Comparison of ENCODE assay signal across 21 mouse cellular contexts in the genomic region with DNA sequence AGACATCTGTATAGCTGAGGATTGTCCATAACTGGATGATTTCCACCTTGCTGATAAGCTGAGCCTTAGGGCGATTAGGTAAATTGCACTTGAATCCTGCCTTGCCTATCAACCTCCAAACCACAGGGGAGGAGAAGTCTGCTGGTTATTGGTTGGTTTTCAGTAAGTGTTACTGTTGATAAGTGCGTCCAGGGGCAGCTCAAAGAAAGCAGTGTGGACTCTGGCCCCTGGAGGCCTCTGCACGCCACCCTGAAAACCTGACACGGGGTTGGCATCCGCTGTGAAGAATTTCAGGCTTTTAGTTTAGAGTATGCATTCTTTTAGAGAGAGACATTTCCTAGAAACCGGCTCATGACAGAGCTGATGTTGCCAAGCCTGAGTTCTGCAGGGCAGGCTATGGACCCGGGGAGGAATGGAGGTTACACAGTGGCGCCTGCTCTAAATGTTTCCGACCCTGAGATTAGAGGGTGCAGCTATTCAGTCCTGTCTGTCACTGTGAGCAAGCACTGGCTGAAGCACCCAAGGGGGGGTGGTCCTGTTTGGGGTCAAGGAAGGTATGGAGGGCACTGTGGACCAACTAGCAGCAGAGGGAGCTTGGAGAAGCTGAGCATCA. TPM values are rescaled to one million over a fixed set of nuclear protein-coding genes. Genes with fewer than 3 reads are reported as not detected.
DNase-seq lines count a peak whose midpoint lies in the region; ATAC-seq lines count a peak whose summit lies in the region.
"Had no signal": no experiment of that assay in that cellular context is flagged by ENCODE, and none has a peak within 500 bp of the region (broad histone marks: within the 10 kb centered on the region; RNA-seq: fewer than 3 reads in every experiment).

No protein-coding gene starts in this region.

- H3K27ac ChIP-seq in midbrain, embryonic 11.5 days (ENCODE audit: low read depth, low read length) = no peak overlapping the region
- no peak overlapping the region for H3K27ac ChIP-seq in midbrain, embryonic 14.5 days (replicated peaks; ENCODE audit: low read depth, low read length)
- H3K27ac ChIP-seq in intestine, embryonic 15.5 days = peak overlapping the region; percentile 28; the same call in 1 of the 2 replicates
- H3K27ac ChIP-seq: embryonic facial prominence, embryonic 12.5 days; forebrain, embryonic 12.5 days; gastrocnemius, adult 2 months; heart, embryonic 15.5 days; left cerebral cortex, adult 2 months; limb, embryonic 15.5 days had no signal

- peak; percentile 51 for DNase-seq in midbrain, embryonic 11.5 days (ENCODE audit: low spot score, missing footprints)
- no peak for DNase-seq in midbrain, embryonic 14.5 days
- peak; percentile 23 for DNase-seq in kidney, postnatal 10 days
- no peak for DNase-seq in B cell, adult 2 months
- no peak for DNase-seq in c-Kit-positive CD71-positive TER-119-positive erythroid progenitor cells, embryonic 14.5 days (ENCODE audit: low spot score)
- DNase-seq: adrenal gland, adult 8-10 months; cerebellum, adult 2 months; cerebellum, postnatal 25 days; gastrocnemius, adult 2 months; heart, postnatal 4 days; layer of hippocampus, adult 9-11 months; lung, postnatal 4 days had no signal

- no peak for ATAC-seq in midbrain, embryonic 11.5 days (ENCODE audit: low FRiP score)
- ATAC-seq in midbrain, embryonic 14.5 days (ENCODE audit: low FRiP score, low TSS enrichment) = no peak
- peak; percentile 84 for ATAC-seq in intestine, embryonic 15.5 days
- no peak for ATAC-seq in megakaryocyte progenitor cell, adult 5-6 weeks (replicated peaks; ENCODE audit: poor library complexity)
- ATAC-seq: hindbrain, embryonic 16.5 days had no signal

- no peak overlapping the region for H3K4me2 ChIP-seq in midbrain, embryonic 11.5 days
- no peak overlapping the region for H3K4me2 ChIP-seq in midbrain, embryonic 14.5 days (ENCODE audit: low read length)
- H3K4me2 ChIP-seq in intestine, embryonic 15.5 days (replicated peaks) = peak overlapping the region; percentile 24
- H3K4me2 ChIP-seq: embryonic facial prominence, embryonic 12.5 days; forebrain, embryonic 12.5 days; heart, embryonic 15.5 days; limb, embryonic 15.5 days had no signal

- H3K4me1 ChIP-seq in midbrain, embryonic 11.5 days (ENCODE audit: control insufficient read depth, insufficient read depth, low read length) = no peaks in the 10 kb centered on the region
- no peaks in the 10 kb centered on the region for H3K4me1 ChIP-seq in midbrain, embryonic 14.5 days (ENCODE audit: control insufficient read depth, insufficient read depth, low read length)
- no peaks in the 10 kb centered on the region for H3K4me1 ChIP-seq in intestine, embryonic 15.5 days (replicated peaks)
- H3K4me1 ChIP-seq: embryonic facial prominence, embryonic 12.5 days; forebrain, embryonic 12.5 days; heart, embryonic 15.5 days had no signal

- 86% methylated on average over 9 of the region's 9 CpGs for WGBS in midbrain, embryonic 11.5 days
- 80% methylated on average over 9 of the region's 9 CpGs for WGBS in midbrain, embryonic 14.5 days
- WGBS in intestine, embryonic 15.5 days = 55% methylated on average over 9 of the region's 9 CpGs

- H3K4me3 ChIP-seq in midbrain, embryonic 11.5 days (ENCODE audit: low read depth, low read length) = no peak overlapping the region
- H3K4me3 ChIP-seq in midbrain, embryonic 14.5 days (replicated peaks; ENCODE audit: low read depth, low read length) = no peak overlapping the region
- H3K4me3 ChIP-seq in intestine, embryonic 15.5 days (replicated peaks) = no peak overlapping the region
- H3K4me3 ChIP-seq: embryonic facial prominence, embryonic 12.5 days; forebrain, embryonic 12.5 days; gastrocnemius, adult 2 months; heart, embryonic 15.5 days; left cerebral cortex, adult 2 months; limb, embryonic 15.5 days had no signal

- H3K9ac ChIP-seq in midbrain, embryonic 11.5 days (ENCODE audit: low read length) = no peak overlapping the region
- no peak overlapping the region for H3K9ac ChIP-seq in midbrain, embryonic 14.5 days (replicated peaks; ENCODE audit: low read length)
- no peak overlapping the region for H3K9ac ChIP-seq in intestine, embryonic 15.5 days
- H3K9ac ChIP-seq: embryonic facial prominence, embryonic 12.5 days; forebrain, embryonic 12.5 days; heart, embryonic 15.5 days; limb, embryonic 15.5 days had no signal

- no peaks in the 10 kb centered on the region; the same call in 1 of the 2 replicates for H3K27me3 ChIP-seq in midbrain, embryonic 11.5 days (ENCODE audit: control insufficient read depth, insufficient read depth, low read length)
- no peaks in the 10 kb centered on the region for H3K27me3 ChIP-seq in midbrain, embryonic 14.5 days (ENCODE audit: control insufficient read depth, insufficient read depth, low read length)
- H3K27me3 ChIP-seq in intestine, embryonic 15.5 days (replicated peaks) = no peaks in the 10 kb centered on the region
- H3K27me3 ChIP-seq: embryonic facial prominence, embryonic 12.5 days had no signal

- H3K9me3 ChIP-seq in midbrain, embryonic 11.5 days (ENCODE audit: control insufficient read depth, low read length) = no peaks in the 10 kb centered on the region
- no peaks in the 10 kb centered on the region for H3K9me3 ChIP-seq in midbrain, embryonic 14.5 days (ENCODE audit: control insufficient read depth, low read length)
- H3K9me3 ChIP-seq in intestine, embryonic 15.5 days = no peaks in the 10 kb centered on the region
- H3K9me3 ChIP-seq: embryonic facial prominence, embryonic 12.5 days; forebrain, embryonic 12.5 days; heart, embryonic 15.5 days; limb, embryonic 15.5 days had no signal

- H3K36me3 ChIP-seq in midbrain, embryonic 11.5 days (ENCODE audit: control insufficient read depth, insufficient read depth, low read length) = no peaks in the 10 kb centered on the region
- no peaks in the 10 kb centered on the region for H3K36me3 ChIP-seq in midbrain, embryonic 14.5 days (ENCODE audit: control insufficient read depth, insufficient read depth, low read length)
- no peaks in the 10 kb centered on the region for H3K36me3 ChIP-seq in intestine, embryonic 15.5 days
- H3K36me3 ChIP-seq: embryonic facial prominence, embryonic 12.5 days; forebrain, embryonic 12.5 days; heart, embryonic 15.5 days; limb, embryonic 15.5 days had no signal

RNA-seq across cellular contexts. Expression of gene Map3k21, which starts 38.6 kb away (rescaled TPM):
- polyA plus RNA-seq in midbrain, embryonic 11.5 days (2014; fragmentation: Nextera tagmentation; extraction: Ambion mirVana) = 0.03 and 0.11 TPM in 2 replicates
- 0.63 and 0.90 TPM in 2 replicates for polyA plus RNA-seq in midbrain, embryonic 14.5 days (2014; fragmentation: Nextera tagmentation; extraction: Ambion mirVana)
- polyA plus RNA-seq in intestine, embryonic 15.5 days (2015; fragmentation: Nextera tagmentation; extraction: Ambion mirVana) = 4.2 and 4.5 TPM in 2 replicates
- not detected in 2 replicates for total RNA-seq in megakaryocyte progenitor cell, adult 5-6 weeks (2015)
- total RNA-seq in megakaryocyte progenitor cell, adult 5-6 weeks (2017) = not detected in 2 replicates
- polyA plus RNA-seq: thymus, postnatal 0 days had no signal

RNA-seq across cellular contexts. Expression of gene Kcnk1, which starts 46.2 kb away (rescaled TPM):
- 3.8 and 4.1 TPM in 2 replicates for polyA plus RNA-seq in midbrain, embryonic 11.5 days (2014; fragmentation: Nextera tagmentation; extraction: Ambion mirVana)
- polyA plus RNA-seq in midbrain, embryonic 14.5 days (2014; fragmentation: Nextera tagmentation; extraction: Ambion mirVana) = 14.3 and 18.5 TPM in 2 replicates
- polyA plus RNA-seq in intestine, embryonic 15.5 days (2015; fragmentation: Nextera tagmentation; extraction: Ambion mirVana) = 46.6 and 47.3 TPM in 2 replicates
- total RNA-seq in megakaryocyte progenitor cell, adult 5-6 weeks (2015) = not detected in 2 replicates
- not detected in 2 replicates for total RNA-seq in megakaryocyte progenitor cell, adult 5-6 weeks (2017)

RNA-seq across cellular contexts. Expression of gene Pcnx2, which starts 50.7 kb away (rescaled TPM):
- polyA plus RNA-seq in midbrain, embryonic 11.5 days (2014; fragmentation: Nextera tagmentation; extraction: Ambion mirVana) = 0.40 and 0.74 TPM in 2 replicates
- polyA plus RNA-seq in midbrain, embryonic 14.5 days (2014; fragmentation: Nextera tagmentation; extraction: Ambion mirVana) = 3.9 and 4.5 TPM in 2 replicates
- polyA plus RNA-seq in intestine, embryonic 15.5 days (2015; fragmentation: Nextera tagmentation; extraction: Ambion mirVana) = 0.11 and 0.13 TPM in 2 replicates
- total RNA-seq in megakaryocyte progenitor cell, adult 5-6 weeks (2015) = not detected in 2 replicates
- 0.03 TPM in 1 of 2 replicates, not detected in the other for total RNA-seq in megakaryocyte progenitor cell, adult 5-6 weeks (2017)

Comparison
In these comparisons a context has a peak if more than half of its experiments do, and no peak if none do; other contexts are left out.
1. DNase-seq: peak in midbrain, embryonic 11.5 days (single experiment) and kidney, postnatal 10 days (single experiment); none in midbrain, embryonic 14.5 days (single experiment), B cell, adult 2 months (0 of 2) and c-Kit-positive CD71-positive TER-119-positive erythroid progenitor cells, embryonic 14.5 days (single experiment).